Mouse (Mus musculus) T-cell, adult 2 months (primary cell): ENCODE data around the gene Dnah1.
A peak's percentile ranks its signal among the peaks of the same experiment; 100 is the strongest.

Experiments
- DNase-seq: peaks from one replicate; pipeline ENCODE4 v3.0.0; 2022; ENCODE audit warnings: low spot score

The Dnah1 gene

DNA sequence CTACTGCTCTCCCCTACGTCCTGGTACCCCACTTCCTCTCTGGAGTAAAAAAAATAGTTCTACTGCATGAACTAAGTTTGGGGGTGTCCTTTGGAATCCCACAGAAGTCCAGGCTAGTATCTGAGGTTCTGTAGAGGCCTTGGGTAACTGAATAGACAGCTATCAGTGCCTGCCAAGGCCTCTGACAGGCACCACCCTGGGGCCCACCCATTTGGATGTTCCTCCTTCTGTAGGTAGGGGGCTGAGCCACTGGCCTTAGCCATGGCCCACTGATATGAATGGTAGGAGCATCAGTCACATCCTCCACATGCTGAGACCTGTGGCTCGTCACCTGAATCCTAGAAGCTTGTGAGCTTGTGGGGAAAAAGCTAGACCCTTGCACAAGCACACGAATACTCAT lies 5.9 kb downstream of the Dnah1 start:
- DNase-seq = no peak

DNA sequence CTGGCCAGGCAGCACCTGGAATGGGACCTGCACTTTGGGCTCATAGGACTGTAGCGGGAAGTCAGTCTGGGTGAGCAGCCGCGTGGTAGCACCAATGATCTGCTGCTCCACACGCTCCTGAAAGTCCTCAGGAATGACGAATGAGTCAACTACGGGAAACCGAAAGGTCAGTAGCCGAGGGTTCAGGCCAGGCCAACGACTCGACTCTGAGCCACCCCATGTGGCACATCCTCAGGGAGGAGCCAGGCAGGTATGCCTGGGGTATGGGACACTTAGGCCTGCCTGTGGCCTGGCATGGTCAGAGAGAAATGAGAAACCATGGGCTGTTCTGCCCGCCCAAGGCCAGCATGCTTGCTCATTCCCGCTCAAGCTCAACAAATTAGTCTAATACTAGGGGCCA lies 7.1 kb downstream of the Dnah1 start:
- DNase-seq = no peak

DNA sequence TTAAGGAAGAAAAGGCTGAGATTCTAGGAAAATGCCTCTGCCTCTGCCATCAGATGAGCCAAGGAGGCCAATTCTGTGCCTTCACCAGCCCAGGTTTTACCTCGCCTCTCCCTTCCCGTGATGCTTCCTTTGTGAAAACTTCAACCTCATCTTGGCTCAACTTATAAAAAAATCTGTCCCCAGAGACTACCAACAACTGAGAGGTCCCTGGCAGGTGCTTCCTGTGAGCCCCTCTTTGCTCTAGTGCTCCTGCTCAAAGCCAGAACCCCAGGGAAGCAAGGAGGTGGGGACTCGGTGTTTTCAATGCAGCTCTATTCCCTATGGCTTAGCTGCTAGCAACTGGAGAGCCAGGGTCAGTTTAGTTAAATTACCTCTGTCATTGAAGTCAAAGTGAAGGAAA lies 10.5 kb downstream of the Dnah1 start:
- DNase-seq = no peak

DNA sequence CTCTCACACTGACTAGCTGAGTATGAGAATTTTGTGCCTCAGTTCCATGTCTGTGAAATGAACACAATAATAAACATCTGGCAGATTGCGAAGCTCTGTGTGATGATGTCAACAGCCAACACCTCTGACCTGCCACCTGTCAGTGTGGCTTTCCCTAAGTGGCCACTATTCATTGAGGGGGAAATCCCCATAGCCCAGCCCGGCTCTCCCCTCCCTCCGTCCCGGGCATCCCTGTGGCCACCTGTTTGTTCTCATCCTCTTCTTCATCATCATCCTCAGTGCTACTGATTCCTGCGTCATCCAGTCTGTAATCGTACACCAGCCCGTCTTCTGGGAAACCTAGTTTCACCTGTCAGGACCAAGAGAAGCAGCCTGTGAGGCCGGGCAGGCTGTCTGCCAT lies 38.0 kb downstream of the Dnah1 start:
- DNase-seq = no peak

DNA sequence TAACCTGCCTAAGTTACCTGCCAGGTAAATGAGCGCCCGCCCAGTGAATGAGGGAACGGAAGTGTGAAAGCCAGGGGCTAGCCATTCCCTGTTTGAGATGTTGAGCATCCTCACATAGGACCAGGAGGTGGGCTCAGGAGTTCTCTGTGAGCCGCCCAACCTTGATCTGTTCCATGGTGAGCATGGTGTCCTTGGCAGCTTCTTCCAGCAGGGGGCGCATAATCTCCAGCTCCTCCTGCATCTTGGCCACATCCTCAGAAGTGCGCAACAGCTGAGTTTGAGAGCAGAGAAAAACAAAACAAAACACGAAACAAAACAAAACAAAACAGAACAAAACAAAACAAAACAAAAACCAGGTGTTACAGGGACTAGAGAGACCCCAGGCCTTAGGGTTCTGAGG lies 51.5 kb downstream of the Dnah1 start:
- peak; percentile 70 for DNase-seq

DNA sequence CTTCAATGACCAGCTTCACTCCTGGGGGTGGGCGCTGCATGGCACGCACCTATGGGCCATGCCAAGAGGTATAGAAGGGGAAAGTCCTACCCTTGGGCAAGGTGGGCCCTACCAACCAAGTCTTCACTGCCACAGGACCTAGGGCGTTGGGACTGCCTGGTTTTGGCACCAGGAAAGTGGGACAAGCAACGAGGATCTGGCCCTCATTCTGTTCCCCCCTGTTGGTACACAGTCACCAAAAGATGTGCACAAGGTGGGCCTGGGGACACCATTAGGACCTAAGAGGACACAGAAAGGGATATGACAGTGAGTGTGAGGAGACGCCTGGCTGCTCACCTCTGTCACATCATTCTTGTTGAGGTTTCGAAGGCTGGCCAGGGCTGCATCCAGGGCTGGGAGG lies 52.6 kb downstream of the Dnah1 start:
- DNase-seq = no peak

DNA sequence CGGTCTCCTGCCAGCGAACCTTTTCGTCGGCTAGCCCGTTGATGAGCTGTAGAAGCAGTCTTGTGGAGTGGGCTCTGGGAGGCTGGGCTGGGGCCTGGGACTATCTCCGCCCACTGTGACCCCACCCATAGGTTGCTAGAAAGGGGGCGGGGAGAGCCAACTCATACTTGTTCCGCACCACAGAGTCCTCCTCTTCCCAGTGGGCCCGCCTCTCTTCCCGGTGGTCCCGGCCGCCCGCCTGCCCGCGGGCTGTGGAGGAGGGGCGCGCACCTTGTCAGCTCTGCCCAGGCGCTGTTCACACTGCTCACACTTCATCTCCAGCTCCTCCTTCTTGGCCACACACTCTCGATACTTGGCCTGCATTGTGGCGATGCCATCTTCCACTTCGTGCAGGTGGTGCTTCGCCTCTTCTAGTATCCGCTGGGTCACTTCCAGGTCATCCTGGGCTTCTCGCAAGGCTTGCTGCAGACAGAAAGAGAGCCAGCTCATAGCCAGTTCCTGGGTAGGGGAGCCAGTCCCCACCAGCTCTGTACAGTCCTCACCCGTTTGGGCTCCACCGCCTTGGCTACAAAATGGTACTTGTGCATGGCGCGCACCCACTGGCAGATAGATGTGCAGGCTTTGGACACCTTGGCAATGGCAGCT lies 54.1 kb downstream of the Dnah1 start:
- no peak for DNase-seq

DNA sequence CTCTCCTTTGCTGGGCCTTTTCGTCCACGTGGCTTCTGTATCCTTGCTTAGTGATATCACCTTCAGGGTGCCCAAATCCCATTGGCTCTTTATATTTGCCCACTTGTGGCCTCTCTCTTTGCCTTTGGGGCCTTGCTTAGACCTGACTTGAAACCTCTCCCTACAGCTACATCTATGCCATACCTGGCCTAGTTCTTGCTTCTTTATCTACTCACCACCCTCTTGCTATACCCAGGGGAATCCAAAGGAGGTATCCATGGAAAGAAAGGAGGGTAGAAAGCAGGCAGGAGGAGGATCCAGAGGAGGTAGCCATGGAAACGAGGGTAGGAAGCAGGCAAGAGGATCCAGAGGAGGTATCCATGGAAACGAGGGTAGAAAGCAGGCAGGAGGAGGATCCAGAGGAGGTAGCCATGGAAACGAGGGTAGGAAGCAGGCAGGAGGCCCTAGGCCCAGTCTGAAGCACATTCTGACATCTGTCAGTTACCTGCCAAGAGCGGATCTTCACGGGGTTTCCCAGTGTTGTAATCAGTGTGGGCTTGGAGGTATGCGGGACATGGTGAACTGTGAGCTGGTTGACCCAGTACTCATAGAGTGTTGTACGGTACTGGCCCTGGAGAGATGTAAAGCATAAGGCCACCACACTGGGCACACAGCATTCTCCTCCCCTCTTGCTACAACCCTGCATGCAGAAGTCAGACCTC lies 55.2 kb downstream of the Dnah1 start:
- no peak for DNase-seq

DNA sequence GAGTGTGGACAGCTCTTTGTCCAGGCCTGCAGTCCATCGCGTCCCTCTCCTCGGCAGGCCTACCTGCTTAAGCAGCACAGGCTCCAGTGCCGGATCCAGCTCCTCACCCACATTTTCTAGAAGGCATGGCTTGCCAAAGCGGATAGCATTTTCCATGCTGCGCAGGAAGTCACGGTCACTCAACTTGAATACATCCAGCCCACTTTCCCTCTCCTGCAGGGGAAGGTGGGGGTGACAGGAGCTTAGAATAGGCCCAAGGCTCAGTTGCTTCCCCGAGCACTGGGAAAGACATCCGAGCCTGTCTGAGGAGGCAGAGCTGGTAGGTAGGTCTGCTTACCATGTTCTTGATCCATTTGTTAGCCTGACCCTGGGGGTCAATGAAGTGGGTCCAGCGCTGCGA lies 56.0 kb downstream of the Dnah1 start:
- no peak for DNase-seq

DNA sequence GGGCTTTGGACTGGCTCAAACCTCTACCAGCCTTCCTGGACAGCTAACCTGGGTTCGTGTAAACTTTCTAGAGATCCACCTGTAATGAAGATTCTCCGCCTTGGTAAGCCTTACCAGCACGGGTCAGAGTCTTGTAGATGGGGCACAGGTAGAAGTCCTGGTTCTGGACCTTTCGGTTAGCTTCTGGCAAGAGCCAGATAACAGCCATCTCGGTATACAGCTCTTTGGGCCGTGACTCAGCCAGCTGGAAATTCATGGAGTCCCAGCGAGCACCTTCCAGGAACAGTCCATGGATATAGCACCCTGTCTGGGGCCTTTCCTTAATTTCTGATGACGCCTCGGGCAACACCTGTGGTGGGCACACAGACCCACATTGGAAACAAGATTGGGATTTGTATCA lies 62.8 kb downstream of the Dnah1 start:
- no peak for DNase-seq

DNA sequence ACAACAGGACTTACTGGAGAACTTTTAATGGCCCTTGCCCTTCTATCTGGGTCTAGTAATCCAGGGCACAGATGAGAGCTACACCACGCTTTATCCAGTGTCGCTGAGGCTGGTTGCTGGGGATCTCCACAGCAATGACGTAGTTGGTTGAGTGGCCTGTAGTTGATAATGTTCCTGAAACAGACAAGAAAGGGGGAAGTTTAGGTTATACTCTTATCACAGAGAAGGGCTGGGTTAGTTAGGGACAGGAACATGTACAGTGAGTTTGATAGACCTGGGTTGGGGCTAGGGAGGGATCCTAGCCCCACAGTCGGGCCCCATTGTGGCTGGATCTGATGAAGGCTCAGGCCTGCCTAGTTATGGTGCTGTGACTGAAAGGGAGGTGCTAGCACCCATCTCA lies 63.3 kb downstream of the Dnah1 start:
- no peak for DNase-seq

DNA sequence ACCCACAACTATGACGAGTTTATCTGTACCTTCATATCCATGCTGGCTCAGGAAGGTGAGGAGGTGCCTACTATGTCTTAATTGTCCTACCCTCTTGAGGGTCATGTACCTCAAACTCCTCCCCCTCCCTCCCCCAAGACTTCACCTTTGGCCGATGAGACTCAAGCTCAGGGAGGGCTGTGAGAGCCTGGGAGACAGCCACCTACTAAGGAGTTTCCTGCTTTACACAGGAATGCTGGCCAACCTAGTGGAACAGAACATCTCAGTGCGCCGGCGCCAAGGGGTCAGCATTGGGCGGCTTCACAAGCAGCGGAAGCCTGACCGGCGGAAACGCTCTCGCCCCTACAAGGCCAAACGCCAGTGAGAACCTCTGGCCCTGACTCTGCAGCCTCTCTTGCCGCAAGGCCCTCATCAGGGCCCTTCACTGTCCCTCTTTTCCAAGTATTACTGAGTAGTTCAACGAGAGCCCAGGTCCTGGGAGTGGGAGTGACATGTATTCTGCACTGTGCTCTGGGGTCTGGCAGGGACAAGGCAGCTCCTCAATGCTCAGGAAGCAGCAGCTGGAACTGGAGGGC lies 65.1 kb downstream of the Dnah1 start:
- no peak for DNase-seq

DNA sequence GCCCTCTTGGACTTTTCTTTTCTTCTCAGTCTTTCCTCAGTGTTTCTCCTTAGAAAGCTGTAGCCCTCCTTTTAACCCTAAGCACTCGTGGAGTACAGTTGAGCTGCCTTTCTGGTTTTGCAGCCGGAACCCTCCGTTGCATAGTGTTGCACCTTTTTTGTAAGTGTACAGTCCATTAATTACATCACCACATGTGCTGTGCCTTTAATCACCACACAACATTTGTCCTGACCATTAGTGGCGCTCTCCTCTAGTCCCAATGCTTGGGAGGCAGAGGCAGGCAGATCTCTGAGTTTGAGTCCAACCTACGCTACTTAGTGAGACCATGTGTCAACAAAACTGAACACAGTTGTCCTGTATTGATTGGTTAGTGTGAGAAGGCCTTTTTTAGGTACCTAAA lies 71.6 kb downstream of the Dnah1 start:
- no peak for DNase-seq

DNA sequence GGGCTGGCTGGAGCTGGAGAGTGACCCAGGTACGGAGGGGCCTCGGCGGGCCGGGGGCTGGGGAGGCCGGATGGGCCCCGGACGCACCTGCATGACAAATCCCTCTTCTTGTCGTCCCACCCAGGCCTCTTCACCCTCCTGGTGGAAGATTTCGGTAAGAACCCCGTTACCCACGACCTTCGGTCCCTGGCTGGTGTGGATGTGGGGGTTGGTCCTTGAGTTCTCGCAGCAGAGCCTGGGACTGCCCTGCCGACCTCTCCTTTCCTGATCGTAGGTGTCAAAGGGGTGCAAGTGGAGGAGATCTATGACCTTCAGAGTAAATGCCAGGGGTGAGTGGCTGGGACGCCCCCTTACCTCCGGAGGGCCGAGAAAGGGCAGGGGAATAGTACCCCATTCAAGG lies 72.1 kb downstream of the Dnah1 start:
- no peak for DNase-seq

DNA sequence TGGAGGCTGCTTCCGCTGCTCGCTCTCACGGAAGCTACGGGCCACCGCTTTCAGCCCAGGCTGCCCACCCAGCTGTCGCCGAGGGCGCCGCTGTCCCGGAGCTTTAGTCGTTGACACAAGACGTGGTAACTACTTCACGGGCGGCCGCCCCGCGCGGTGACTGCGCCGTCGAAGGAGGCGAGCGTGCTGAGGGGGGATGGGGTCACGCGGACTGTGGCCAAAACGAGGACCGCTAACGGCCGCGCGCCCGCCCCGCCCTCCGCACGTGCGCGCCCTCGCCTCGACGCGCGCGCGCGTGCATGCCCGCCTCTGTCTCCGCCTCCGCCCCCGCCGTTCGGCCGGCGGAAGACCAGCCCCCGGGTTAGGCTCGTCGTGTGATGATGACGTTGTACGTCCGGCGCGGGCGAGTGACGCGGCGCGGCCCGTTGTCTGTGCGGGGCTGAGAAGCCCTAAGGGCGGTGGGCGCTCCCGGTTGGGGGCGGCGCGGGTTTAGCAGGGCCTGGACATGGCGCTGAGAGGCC lies 72.6 kb downstream of the Dnah1 start, which contains the start of the genes Phf7 and Bap1:
Phf7 (minus strand) TSS at position 234 of the 521 bp plus-strand sequence.
Bap1 (plus strand) TSS at position 367 of the 521 bp plus-strand sequence.
- peak; percentile 94 for DNase-seq

DNA sequence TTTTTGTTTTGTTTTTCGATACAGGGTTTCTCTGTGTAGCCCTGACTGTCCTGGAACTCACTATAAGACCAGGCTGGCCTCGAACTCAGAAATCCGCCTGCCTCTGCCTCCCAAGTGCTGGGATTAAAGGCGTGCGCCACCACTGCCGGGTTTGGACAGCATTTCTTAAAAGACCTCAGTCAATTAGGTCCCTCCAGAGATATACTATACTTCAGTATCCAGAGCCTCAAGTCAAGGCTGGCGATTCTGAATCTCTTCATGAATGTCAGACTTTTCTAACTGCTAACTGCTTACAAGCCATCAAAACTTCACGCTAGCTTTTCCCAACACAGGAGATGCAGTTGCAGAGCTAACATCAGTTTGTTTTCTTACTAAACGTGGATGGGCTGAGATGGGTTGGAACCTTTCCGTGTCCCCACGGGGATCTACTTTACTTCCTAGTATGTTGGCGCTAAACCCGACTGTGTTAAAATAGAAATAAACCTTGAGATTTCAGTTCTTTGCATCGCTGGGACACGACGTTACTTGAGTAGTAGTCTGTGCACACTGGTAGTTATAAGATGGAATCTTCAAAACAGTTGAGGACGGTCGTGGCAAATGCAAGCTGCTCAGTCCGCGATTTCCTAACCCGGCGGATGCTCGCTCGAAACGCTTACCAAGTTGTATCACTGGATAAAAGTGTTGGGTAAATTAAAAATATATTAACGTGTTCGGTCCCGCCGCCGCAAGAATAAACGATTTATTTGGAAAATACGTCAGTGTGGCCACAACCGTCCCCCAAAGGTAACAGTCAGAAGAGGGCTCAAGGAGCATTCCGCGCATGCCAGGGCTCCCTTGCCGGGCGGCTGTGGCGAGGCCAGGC lies 73.2 kb downstream of the Dnah1 start:
- DNase-seq = no peak

DNA sequence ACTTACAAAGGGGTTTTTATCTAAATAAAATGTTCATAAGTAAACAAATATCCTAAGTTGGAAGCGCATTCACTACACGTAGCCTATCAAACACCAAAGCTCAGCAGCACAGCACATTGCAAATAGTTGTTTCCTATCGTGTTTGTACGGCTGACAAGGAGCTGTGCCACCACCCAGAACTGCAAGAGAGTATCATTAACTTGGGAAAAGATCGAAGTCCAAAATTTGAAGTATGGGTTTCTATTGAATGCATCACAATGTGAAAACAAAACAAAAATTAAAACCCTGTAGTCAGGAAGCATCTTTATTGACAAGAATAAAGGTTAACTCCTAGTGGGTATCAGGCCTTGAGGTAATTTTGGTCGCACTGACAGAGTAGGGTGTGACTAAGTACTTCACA lies 75.3 kb downstream of the Dnah1 start:
- no peak for DNase-seq

DNA sequence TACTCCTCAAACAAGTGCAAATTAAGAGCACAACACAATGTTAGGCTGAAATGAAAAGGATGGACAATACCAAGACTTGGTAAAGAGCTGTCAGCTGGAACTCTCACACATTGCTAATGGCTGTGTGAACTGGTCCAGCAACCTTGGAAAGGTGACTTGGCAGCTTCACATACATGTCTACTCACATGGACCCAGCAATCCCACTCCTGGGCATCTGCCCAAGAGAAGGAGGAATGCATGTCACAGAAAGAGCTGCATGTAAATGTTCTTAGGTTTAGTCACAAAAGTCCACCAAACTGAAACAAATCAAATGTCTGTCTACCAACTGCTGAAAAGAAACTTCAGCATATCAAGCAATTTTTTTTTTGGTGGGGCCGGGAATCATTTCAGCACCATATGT lies 77.8 kb downstream of the Dnah1 start:
- no peak for DNase-seq

DNA sequence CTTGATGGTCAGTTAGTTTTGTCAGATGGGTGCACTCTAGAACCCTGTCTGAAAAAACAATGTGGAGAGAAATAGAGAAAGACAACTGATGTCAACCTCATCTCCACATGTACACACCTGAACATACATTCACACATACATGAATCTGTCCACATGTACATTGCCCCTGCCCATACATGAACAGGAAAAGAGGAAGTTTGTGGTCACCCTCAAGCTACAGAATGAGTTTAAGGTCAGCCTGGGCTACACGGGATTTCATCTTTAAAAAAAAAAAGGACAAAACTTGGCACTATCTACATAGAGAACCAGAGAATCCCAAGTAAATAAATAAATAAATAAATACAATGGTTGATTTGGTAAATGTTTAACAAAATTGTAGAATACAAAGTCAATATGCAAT lies 78.9 kb downstream of the Dnah1 start:
- DNase-seq = no peak

DNA sequence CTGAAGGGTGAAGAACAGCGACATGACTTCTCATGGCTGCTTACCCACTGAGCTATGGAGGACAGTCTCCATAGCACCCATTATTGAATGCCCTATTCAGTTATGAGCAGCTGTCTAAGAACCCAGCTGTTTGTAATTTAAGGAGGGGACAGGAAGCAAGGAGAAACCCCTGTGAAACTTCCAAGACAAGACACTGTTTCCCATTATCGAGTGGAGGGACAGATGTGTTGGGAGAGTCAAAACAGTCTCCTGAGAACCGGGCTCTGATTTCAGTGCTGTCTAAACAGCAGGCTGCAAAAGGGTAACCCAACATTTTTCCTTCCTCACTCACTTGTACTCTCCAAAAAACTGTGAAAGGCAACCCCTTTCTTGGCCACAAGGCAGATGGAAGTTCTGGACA lies 83.2 kb downstream of the Dnah1 start:
- no peak for DNase-seq

DNA sequence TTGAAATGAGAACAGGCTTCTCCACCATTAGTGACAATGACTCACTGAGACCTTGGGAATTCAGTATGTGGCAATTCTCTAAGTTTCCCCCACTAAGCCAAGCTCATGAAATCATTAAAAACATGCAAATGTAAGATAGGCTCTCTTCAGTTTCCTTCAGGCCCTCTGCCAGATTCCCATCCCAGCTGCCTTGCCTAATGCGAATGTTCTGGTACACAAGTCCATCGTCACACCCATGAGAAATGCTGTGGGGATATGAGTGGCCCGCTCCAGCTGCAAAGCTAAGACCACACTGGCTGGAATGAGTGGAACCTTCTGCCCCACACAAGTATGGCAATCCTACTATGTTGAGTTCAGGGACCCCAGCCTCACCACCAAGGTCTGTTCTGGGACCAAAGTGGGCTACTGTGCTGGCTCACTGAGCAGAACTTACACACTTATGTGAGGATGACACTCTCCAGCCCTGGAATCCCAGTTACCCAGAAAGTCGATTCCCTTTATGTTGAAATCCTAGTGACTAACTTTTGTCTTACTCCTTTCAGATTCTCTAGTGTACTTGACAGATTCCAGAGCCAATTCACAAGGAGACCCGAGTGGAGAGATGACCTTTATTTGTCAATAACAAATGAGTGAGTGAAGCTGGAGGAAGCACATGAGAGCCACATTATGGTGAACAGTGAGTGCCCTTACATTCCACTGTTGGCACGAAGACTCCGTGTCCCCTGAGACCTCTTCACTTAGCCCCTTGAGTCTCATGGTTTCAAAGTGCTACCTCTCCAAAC lies 86.4 kb downstream of the Dnah1 start:
- DNase-seq = no peak
